Mouse (Mus musculus) MEL (cell line): ENCODE measurements at regions not wholly inside any gene's neighbourhood (a gene's known extent, or its start where the extent isn't known, plus 50 kb on each side); places are given as distances from the start of the nearest gene placed in this dataset.

Source experiments
- DNase-seq: peaks from one replicate; pipeline ENCODE4 v3.0.0; 2011; ENCODE audit warnings: low read depth, low spot score
- H3K27ac ChIP-seq: 2 replicates; pipeline ENCODE4 v1.5.1; 2012; ENCODE audit warnings: low read depth, mild to moderate bottlenecking, control low read depth, low read length, moderate library complexity; ENCODE audit not compliant: control insufficient read depth
- H3K27me3 ChIP-seq, 2 experiments: fragments of 150-350 bp in 1 of 2; sonication (generic) in 1 of 2; 2 replicates each; pipeline ENCODE4 v1.6.1; 2012; ENCODE audit warnings: low read length in 2 of 2, mild to moderate bottlenecking in 2 of 2, improper control_type of control experiment in 1 of 2, moderate library complexity in 1 of 2; ENCODE audit not compliant: insufficient read depth in 2 of 2, control insufficient read depth in 1 of 2
- H3K36me3 ChIP-seq, 2 experiments: 2 replicates each; pipeline ENCODE4 v1.6.1; 2012 to 2014; ENCODE audit warnings: low read length in 2 of 2, improper control_type of control experiment in 1 of 2, inconsistent platforms in 1 of 2, mild to moderate bottlenecking in 1 of 2; ENCODE audit not compliant: insufficient read depth in 2 of 2, control insufficient read depth in 1 of 2
- H3K4me1 ChIP-seq, 2 experiments: fragments of 150-350 bp in 1 of 2; sonication (generic) in 1 of 2; 2 replicates each; pipeline ENCODE4 v1.6.1; 2012; ENCODE audit warnings: low read length in 2 of 2, improper control_type of control experiment in 1 of 2, mild to moderate bottlenecking in 1 of 2; ENCODE audit not compliant: insufficient read depth in 2 of 2, control insufficient read depth in 1 of 2
- H3K4me3 ChIP-seq, 2 experiments: fragments of 150-350 bp in 1 of 2; sonication (generic) in 1 of 2; 2 replicates each; pipeline ENCODE4 v1.5.1; 2012; ENCODE audit warnings: low read depth in 2 of 2, low read length in 2 of 2, mild to moderate bottlenecking in 2 of 2, moderate library complexity in 2 of 2, control low read depth in 1 of 2, improper control_type of control experiment in 1 of 2; ENCODE audit not compliant: control insufficient read depth in 1 of 2, insufficient read depth in 1 of 2
- H3K79me2 ChIP-seq: 2 replicates; pipeline ENCODE4 v1.6.1; 2012; ENCODE audit warnings: mild to moderate bottlenecking, low read length, moderate library complexity; ENCODE audit not compliant: control insufficient read depth, poor library complexity, insufficient read depth
- H3K9ac ChIP-seq: 2 replicates; pipeline ENCODE4 v1.6.1; 2012; ENCODE audit warnings: low read depth, mild to moderate bottlenecking, control low read depth, low read length, moderate library complexity; ENCODE audit not compliant: control insufficient read depth, poor library complexity, severe bottlenecking
- H3K9me3 ChIP-seq: fragments of 150-350 bp; sonication (generic); replicated peaks from 2 replicates; pipeline ENCODE4 v1.6.1; 2012; ENCODE audit warnings: mild to moderate bottlenecking, low read length, improper control_type of control experiment, moderate library complexity; ENCODE audit not compliant: insufficient read depth
- E2F4 ChIP-seq: IDR thresholded peaks from 2 replicates; pipeline ENCODE4 v1.6.1; 2011; ENCODE audit warnings: low read depth, low read length, improper control_type of control experiment, borderline replicate concordance
- ELF1 ChIP-seq: IDR thresholded peaks from 2 replicates; pipeline ENCODE4 v1.6.1; 2014; ENCODE audit warnings: low read depth, mild to moderate bottlenecking, inconsistent platforms, low read length, improper control_type of control experiment, moderate library complexity
- EP300 ChIP-seq, 2 experiments: IDR thresholded peaks; 2 replicates each; pipeline ENCODE4 v1.6.1; 2011; ENCODE audit warnings: improper control_type of control experiment in 2 of 2, low read length in 2 of 2, low read depth in 1 of 2, mild to moderate bottlenecking in 1 of 2
- GABPA ChIP-seq: IDR thresholded peaks from 2 replicates; pipeline ENCODE4 v1.6.1; 2012; ENCODE audit warnings: low read depth, mild to moderate bottlenecking, inconsistent platforms, low read length, improper control_type of control experiment, moderate library complexity
- GATA1 ChIP-seq: IDR thresholded peaks from 2 replicates; pipeline ENCODE4 v1.6.1; 2011; ENCODE audit warnings: low read depth, low read length, improper control_type of control experiment
- JUND ChIP-seq: IDR thresholded peaks from 2 replicates; pipeline ENCODE4 v1.6.1; 2011; ENCODE audit warnings: low read depth, mild to moderate bottlenecking, improper control_type of control experiment, low read length
- KAT2A ChIP-seq: conservative IDR thresholded peaks from 2 replicates; pipeline ENCODE4 v1.6.1; 2012; ENCODE audit warnings: low read depth, low read length, improper control_type of control experiment, inconsistent platforms
- MAFK ChIP-seq: IDR thresholded peaks from 2 replicates; pipeline ENCODE4 v1.6.1; 2011; ENCODE audit warnings: low read depth, mild to moderate bottlenecking, low read length, improper control_type of control experiment, borderline replicate concordance
- MAZ ChIP-seq: IDR thresholded peaks from 2 replicates; pipeline ENCODE4 v1.6.1; 2012; ENCODE audit warnings: low read depth, mild to moderate bottlenecking, inconsistent platforms, low read length, improper control_type of control experiment
- MEF2A ChIP-seq: IDR thresholded peaks from 2 replicates; pipeline ENCODE4 v1.6.1; 2014; ENCODE audit warnings: low read depth, mild to moderate bottlenecking, inconsistent platforms, low read length, improper control_type of control experiment; ENCODE audit not compliant: poor library complexity, insufficient replicate concordance, severe bottlenecking; ENCODE audit errors: extremely low read depth
- MYC ChIP-seq: IDR thresholded peaks from 2 replicates; pipeline ENCODE4 v1.6.1; 2011; ENCODE audit warnings: low read depth, mild to moderate bottlenecking, low read length, improper control_type of control experiment, moderate library complexity
- NELFE ChIP-seq: IDR thresholded peaks from 2 replicates; pipeline ENCODE4 v1.6.1; 2011; ENCODE audit warnings: low read depth, low read length, improper control_type of control experiment
- NRF1 ChIP-seq: IDR thresholded peaks from 2 replicates; pipeline ENCODE4 v1.6.1; 2014; ENCODE audit warnings: low read depth, mild to moderate bottlenecking, inconsistent platforms, low read length, improper control_type of control experiment, moderate library complexity; ENCODE audit not compliant: poor library complexity, insufficient read depth, severe bottlenecking
- POLR2A ChIP-seq, 2 experiments: IDR thresholded peaks; 2 replicates each; pipeline ENCODE4 v1.6.1; 2011 to 2012; ENCODE audit warnings: low read length in 2 of 2, mild to moderate bottlenecking in 2 of 2, control low read depth in 1 of 2, improper control_type of control experiment in 1 of 2, low read depth in 1 of 2, moderate library complexity in 1 of 2; ENCODE audit not compliant: control insufficient read depth in 1 of 2, insufficient read depth in 1 of 2, poor library complexity in 1 of 2
- POLR2AphosphoS2 ChIP-seq: IDR thresholded peaks from 2 replicates; pipeline ENCODE4 v1.6.1; 2011; ENCODE audit warnings: low read length, improper control_type of control experiment
- POLR2AphosphoS5 ChIP-seq: IDR thresholded peaks from 2 replicates; pipeline ENCODE4 v1.6.1; 2012; ENCODE audit warnings: low read depth, borderline replicate concordance, mild to moderate bottlenecking, inconsistent platforms, low read length, moderate library complexity, mixed read lengths
- RAD21 ChIP-seq: IDR thresholded peaks from 2 replicates; pipeline ENCODE4 v1.6.1; 2011; ENCODE audit warnings: mild to moderate bottlenecking, low read depth, low read length, improper control_type of control experiment
- RCOR1 ChIP-seq: IDR thresholded peaks from 2 replicates; pipeline ENCODE4 v1.6.1; 2012; ENCODE audit warnings: low read depth, mild to moderate bottlenecking, inconsistent platforms, low read length, improper control_type of control experiment
- SIN3A ChIP-seq: IDR thresholded peaks from 2 replicates; pipeline ENCODE4 v1.6.1; 2012; ENCODE audit warnings: low read length, improper control_type of control experiment, inconsistent platforms
- SMC3 ChIP-seq: IDR thresholded peaks from 2 replicates; pipeline ENCODE4 v1.6.1; 2011; ENCODE audit warnings: low read depth, low read length, improper control_type of control experiment
- TAL1 ChIP-seq: IDR thresholded peaks from 2 replicates; pipeline ENCODE4 v1.6.1; 2012; ENCODE audit warnings: mild to moderate bottlenecking, inconsistent platforms, low read length, moderate library complexity, mixed read lengths
- TBP ChIP-seq: IDR thresholded peaks from 2 replicates; pipeline ENCODE4 v1.8.0; 2011; ENCODE audit warnings: low read depth, low read length, improper control_type of control experiment
- UBTF ChIP-seq: IDR thresholded peaks from 2 replicates; pipeline ENCODE4 v1.6.1; 2012; ENCODE audit warnings: low read depth, mild to moderate bottlenecking, inconsistent platforms, low read length, improper control_type of control experiment, moderate library complexity, borderline replicate concordance; ENCODE audit not compliant: insufficient read depth
- USF1 ChIP-seq: IDR thresholded peaks from 2 replicates; pipeline ENCODE4 v1.6.1; 2014; ENCODE audit warnings: low read depth, mild to moderate bottlenecking, inconsistent platforms, low read length, improper control_type of control experiment, moderate library complexity
- USF2 ChIP-seq, 2 experiments: IDR thresholded peaks; 2 replicates each; pipeline ENCODE4 v1.6.1; 2011 to 2012; ENCODE audit warnings: improper control_type of control experiment in 2 of 2, low read length in 2 of 2, borderline replicate concordance in 1 of 2, inconsistent platforms in 1 of 2, low read depth in 1 of 2, mild to moderate bottlenecking in 1 of 2; ENCODE audit not compliant: insufficient read depth in 1 of 2
- ZKSCAN1 ChIP-seq: IDR thresholded peaks from 2 replicates; pipeline ENCODE4 v1.6.1; 2012; ENCODE audit warnings: low read depth, mild to moderate bottlenecking, inconsistent platforms, low read length, improper control_type of control experiment, moderate library complexity
- ZNF384 ChIP-seq: IDR thresholded peaks from 2 replicates; pipeline ENCODE4 v1.6.1; 2012; ENCODE audit warnings: low read depth, mild to moderate bottlenecking, inconsistent platforms, low read length, improper control_type of control experiment

GRCm38 (mm10) chr3:106966198-106966597 is 69.8 kb upstream of the Kcna3 start:
- H3K36me3 ChIP-seq: no peaks in the 10 kb centered on the region
- H3K27me3 ChIP-seq: no peaks in the 10 kb centered on the region
- H3K9me3 ChIP-seq: no peaks in the 10 kb centered on the region
- no peak overlapping the region for H3K4me3 ChIP-seq
- no peak for DNase-seq
- no peak overlapping the region for H3K9ac ChIP-seq
- H3K4me1 ChIP-seq: no peaks in the 10 kb centered on the region
- TF ChIP-seq POLR2AphosphoS2: no peak
- no peak for TF ChIP-seq ELF1
- no peak for TF ChIP-seq POLR2AphosphoS5
- no peak for TF ChIP-seq RAD21
- TF ChIP-seq MAZ: no peak
- TF ChIP-seq ZKSCAN1: no peak
- TF ChIP-seq UBTF: no peak
- TF ChIP-seq TBP: no peak
- no peak for TF ChIP-seq USF2 (IDR thresholded peaks at IDR 0.05; ENCODE audit: borderline replicate concordance in 1 of 2, insufficient read depth in 1 of 2, low read depth in 1 of 2, low read length in 2 of 2)
- TF ChIP-seq GABPA: no peak
- TF ChIP-seq POLR2A (IDR thresholded peaks at IDR 0.05; ENCODE audit: control insufficient read depth in 1 of 2, insufficient read depth in 1 of 2, low read depth in 1 of 2, low read length in 2 of 2, poor library complexity in 1 of 2): no peak
- no peak for TF ChIP-seq NELFE
- TF ChIP-seq EP300 (IDR thresholded peaks at IDR 0.05; ENCODE audit: low read depth in 1 of 2, low read length in 2 of 2): no peak
- TF ChIP-seq GATA1: no peak
- no peak for TF ChIP-seq MYC
- no peak for TF ChIP-seq USF1
- no peak for TF ChIP-seq MAFK
- TF ChIP-seq SMC3: no peak
- no peak for TF ChIP-seq RCOR1
- H3K27ac ChIP-seq: no peak overlapping the region
- no peaks in the 10 kb centered on the region for H3K79me2 ChIP-seq

DNA sequence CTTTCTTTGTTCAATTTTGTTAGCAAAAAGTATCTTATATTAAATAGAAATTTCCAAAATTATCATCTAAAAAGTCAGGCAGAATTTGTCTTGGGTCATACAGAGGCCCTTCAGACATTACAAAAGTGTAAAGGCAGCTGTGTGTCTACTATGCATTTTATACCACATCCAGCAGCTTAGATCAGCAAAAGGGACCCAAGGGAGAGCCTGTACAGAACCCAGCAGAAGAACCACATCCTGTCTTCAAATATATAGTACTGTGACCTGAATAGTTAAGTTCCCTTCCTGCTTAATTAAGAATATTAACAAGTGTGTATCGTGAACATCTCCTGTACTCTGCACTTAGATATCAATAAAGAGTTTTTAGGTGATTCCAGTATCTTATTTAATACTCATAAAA is 68.5 kb upstream of the Kcna3 start:
- H3K27me3 ChIP-seq: no peaks in the 10 kb centered on the region
- no peaks in the 10 kb centered on the region for H3K79me2 ChIP-seq
- H3K36me3 ChIP-seq: no peaks in the 10 kb centered on the region
- H3K4me3 ChIP-seq: no peak overlapping the region
- TF ChIP-seq TAL1 (no peak), GABPA (no peak), GATA1 (no peak), MEF2A (no peak), UBTF (no peak), RAD21 (no peak), JUND (no peak), EP300 (IDR thresholded peaks at IDR 0.05; ENCODE audit: low read depth in 1 of 2, low read length in 2 of 2) (no peak), POLR2AphosphoS5 (no peak), ZNF384 (no peak), ELF1 (no peak), SIN3A (no peak), E2F4 (no peak), MYC (no peak), NELFE (no peak), RCOR1 (no peak), NRF1 (no peak), USF1 (no peak), KAT2A (no peak)
- H3K9ac ChIP-seq: no peak overlapping the region
- DNase-seq: no peak
- no peaks in the 10 kb centered on the region for H3K4me1 ChIP-seq
- H3K27ac ChIP-seq: no peak overlapping the region
- no peaks in the 10 kb centered on the region for H3K9me3 ChIP-seq
